Mouse (Mus musculus) MN1 (cell line): Measurements from ENCODE around the gene Ube2v1.
"Not testable (repeated sequence)": the region's sequence is repeated elsewhere in the genome, so short reads cannot be mapped to it uniquely, and the experiment has no call there.

Source experiments
- DNase-seq: peaks from one replicate; pipeline ENCODE4 v3.0.0-alpha.2; 2016; ENCODE audit warnings: low spot score

The Ube2v1 gene

DNA sequence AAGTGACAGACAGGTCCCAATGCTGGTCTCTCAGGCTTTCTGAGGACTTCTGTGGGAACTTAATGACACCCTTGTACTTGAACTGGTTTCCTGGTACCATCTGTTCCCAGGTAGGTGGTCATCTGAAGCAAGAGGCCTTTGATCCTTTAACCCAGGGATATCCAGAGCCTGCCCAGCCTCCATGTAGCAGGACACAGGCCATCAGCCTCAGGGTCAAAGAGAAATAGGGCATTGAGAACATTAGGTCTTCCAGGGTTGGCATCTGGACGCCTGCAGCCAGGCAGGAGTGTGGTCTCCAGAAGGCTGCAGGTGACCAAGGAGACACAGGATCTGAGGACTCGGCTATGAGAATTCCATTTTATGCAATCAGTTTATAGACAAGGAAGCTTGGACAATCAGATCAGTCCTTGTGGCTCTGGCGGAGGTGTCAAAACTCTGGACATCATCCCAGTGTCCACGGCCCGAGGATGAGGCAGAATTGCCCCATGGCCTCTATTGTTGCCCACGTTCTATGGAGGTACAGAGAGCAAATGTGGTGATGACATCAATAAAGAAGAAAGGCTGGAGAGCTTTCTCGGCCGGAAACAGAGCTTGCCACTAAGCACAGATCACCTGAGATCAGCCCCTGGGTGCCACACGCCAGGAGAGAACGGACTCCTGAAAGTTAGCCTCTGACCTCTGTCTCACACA, 23.2 kb upstream of the Ube2v1 start:
- no peak for DNase-seq

- no peak for DNase-seq
These were observed 20.8 kb upstream of the Ube2v1 start for GRCm38 (mm10) chr2:167652694-167653093.

DNA sequence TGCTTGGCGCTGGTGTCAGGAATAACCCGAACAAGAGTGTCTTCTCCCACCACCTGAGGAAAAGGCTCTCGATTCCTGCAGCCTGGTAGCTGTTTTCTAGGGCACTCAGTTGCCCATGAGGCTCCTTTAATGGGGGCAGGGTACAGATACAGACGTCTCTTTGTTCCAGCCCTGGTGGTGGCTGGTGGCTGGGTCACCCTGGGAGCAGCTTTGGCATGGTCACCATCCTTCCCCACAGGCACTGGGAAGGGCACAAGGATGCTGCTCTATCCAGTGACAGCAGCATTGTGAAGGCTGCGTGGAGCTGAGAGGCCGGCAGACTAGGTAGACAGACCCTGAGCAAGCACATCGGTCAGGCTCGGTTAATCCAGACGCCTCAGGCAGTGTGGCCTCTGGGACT, 19.7 kb upstream of the Ube2v1 start:
- no peak for DNase-seq

DNA sequence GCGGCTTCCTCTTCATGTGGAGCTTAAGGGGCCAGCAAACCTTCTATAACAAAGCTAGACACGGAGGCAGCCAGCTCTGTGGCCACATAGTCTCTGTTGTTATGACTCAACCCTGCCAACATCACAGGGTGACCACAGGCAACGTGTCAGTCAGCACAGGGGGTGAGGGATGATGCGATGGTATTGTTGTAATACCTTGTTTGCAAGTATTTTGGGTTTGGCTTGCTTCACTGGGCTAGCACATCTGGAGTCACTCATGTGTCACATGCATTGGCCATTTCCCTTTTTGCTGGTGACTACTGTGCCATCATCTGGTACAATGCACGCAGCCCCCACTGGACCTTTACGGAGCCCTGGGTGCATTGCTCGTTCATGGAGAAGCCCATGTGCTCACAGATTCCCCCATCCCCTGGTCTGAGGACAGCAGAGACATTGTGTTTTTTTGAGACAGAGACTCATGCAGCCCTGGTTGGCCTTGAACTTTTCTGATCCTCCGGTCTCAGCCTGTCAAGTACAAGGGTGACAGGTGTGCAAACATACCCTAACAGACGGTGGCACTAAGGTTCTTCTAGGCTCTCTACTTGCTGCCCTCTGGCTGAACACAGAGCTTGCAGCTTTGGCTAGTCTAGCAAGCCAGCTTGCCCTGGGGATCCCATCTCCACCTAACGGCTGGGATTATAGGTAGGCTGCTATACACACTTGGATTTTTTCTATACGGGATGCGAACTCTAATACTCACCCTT, 17.6 kb upstream of the Ube2v1 start:
- DNase-seq, result no peak

- DNase-seq, result peak; percentile 67
These were observed 14.5 kb upstream of the Ube2v1 start for GRCm38 (mm10) chr2:167646411-167646810.

- not testable (repeated sequence) for DNase-seq
These were observed 11.6 kb upstream of the Ube2v1 start for GRCm38 (mm10) chr2:167643356-167644052.

- no peak for DNase-seq
These were observed 10.3 kb upstream of the Ube2v1 start for GRCm38 (mm10) chr2:167642164-167642563.

GRCm38 (mm10) chr2:167641337-167641736, 9.4 kb upstream of the Ube2v1 start:
- DNase-seq, result peak; percentile 49

GRCm38 (mm10) chr2:167640279-167640678, 8.4 kb upstream of the Ube2v1 start:
- DNase-seq, result no peak

DNA sequence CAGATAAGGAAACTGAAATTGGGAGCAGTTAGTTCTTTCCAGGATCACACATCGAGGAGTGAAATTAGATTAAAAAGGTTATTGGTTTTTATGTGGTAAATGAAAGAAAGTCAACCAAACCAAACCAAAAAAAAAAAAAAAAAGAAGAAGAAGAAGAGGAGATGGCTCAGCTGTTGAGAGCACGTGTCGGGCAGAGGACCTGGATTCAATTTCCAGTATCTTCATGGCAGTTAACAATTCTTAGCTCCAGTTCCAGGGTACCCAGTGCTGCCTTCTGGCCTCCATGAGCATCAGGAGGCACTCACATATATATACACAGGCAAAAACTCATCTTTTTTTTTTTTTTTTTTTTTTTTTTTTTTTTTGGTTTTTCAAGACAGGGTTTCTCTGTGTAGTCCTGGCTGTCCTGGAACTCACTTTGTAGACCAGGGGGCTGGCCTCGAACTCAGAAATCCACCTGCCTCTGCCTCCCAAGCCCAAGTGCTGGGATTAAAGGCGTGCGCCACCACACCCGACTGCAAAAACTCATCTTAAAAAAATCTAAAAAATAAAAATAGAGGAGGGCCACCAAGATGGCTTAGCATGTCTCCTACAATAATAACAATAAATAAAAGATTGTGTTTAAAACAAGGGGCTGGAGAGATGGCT, 3.1 kb upstream of the Ube2v1 start:
- no peak for DNase-seq

DNA sequence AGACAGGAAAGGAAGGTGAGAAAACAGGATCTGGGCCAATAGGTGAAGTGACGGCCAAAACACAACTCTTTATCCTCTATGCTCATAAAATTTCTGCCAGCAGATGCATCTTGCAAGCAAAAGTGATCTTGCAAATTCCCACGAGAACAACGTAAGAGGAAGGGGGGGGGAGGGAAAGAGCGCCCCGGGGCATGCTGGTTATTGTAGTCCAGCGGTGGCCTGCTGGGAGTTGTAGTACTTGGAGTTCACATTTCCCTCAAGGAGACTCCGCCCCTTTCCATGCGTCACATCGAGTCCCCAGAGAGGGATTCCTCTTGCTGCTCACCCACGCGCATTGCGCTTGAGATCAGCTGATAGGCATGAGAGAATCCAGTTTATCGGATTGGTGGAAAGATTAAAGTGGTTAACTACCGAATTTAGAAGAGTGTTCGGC, 2.5 kb upstream of the Ube2v1 start:
- DNase-seq, result peak; percentile 99

GRCm38 (mm10) chr2:167633537-167633872, 1.6 kb upstream of the Ube2v1 start:
- DNase-seq, result no peak

GRCm38 (mm10) chr2:167632731-167633536, 1.0 kb upstream of the Ube2v1 start:
- no peak for DNase-seq

GRCm38 (mm10) chr2:167631181-167631590, 709 bp downstream of the Ube2v1 start:
- no peak for DNase-seq

- no peak for DNase-seq
These were observed 1.5 kb downstream of the Ube2v1 start for GRCm38 (mm10) chr2:167630421-167630820.

GRCm38 (mm10) chr2:167629665-167630209, 2.2 kb downstream of the Ube2v1 start:
- DNase-seq, result no peak

DNA sequence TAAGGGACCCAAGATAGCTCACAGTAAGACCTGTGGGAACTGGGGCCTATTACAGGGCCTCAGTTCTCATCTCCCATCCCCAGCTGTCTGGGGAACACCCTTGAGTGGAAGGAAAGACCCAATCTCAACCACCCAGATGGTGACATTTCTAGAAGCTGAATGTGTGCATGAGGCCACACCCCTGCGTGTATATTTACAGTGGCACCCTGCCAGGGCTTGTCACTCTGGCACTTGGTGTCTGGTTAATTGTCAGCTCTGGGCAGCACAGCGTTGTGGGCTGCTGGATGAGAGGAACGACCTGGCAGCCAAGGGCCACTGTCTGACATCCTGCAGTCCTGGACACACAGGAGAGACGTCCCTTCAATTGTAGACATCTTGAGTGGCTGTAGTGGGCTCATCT, 3.0 kb downstream of the Ube2v1 start:
- DNase-seq, result peak; percentile 87

DNA sequence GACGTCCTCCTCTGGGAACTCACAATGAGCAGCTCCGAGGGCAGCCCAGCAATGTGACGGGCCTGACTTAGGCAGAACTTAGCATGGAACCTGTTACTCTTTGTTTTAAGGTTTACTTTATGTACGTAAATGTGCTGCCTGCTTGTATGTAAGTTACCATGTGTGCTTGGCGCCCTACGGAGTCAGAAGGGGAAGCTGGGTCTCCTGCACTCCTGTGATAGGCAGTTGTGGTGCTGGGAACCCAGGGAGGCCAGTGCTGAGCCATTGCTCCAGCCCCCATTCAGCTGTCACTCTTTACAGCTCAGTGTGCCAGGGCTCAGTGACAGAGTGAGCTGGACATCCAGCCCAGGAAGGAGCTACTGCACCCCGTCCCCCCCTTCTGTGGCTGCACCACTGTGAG, 4.9 kb downstream of the Ube2v1 start:
- no peak for DNase-seq

DNA sequence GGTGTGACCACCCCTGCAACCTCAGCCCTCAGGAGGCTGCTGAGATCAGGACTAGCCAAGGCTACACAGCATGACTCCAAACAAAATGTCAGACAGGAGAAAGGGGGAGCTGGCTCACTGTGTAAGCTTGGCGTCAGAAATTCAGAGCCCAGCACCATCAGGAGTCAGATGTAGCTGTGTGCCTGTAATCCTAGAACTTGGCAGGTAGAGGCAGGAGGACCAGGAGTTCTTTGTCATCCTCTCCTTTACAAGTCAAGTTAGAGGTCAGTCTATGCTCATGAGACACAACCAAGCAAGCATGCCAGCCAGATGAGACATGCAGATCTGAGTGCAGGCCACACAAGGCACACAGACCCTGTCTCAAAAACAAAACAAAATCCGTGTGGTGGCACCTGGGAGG, 6.2 kb downstream of the Ube2v1 start:
- DNase-seq, result no peak

DNA sequence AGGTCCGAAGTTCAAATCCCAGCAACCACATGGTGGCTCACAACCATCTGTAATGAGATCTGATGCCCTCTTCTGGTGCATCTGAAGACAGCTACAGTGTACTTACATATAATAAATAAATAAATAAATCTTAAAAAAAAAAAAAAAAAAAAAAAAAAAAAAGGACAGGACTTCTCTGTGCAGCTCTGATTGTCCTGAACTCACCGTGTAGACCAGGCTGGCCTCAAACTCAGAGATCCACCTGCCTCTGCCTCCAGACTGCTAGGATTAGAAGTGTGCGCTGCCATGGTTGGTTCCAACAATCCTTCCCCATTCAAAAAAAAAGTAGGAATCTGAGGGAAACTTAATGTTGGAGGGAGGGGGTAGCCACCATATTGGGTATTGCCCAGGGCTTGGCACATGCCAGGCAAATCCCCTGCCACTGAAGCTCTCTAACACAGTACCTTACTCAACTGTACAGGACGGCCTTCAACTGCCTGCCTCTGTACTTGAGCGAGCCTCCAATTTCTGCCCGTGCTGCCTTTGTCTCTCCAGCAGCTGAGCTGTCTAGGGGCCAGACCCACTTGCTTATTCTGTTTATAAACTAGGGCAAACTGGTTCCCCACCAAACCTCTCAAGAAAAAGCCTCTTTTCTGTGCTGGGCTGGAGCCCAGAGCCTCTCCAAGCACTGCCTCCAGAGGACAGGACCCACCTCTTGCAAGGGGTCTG, 7.4 kb downstream of the Ube2v1 start:
- DNase-seq, result no peak

GRCm38 (mm10) chr2:167622965-167623364, 8.9 kb downstream of the Ube2v1 start:
- DNase-seq, result no peak
